Mouse (Mus musculus): Measurements from ENCODE around the gene Spp1. TPM values are rescaled to one million over a fixed set of nuclear protein-coding genes. Genes with fewer than 3 reads are reported as not detected.

Gene Spp1
- polyA plus RNA-seq, 1 experiment from 2014 or later, result 11.1 TPM

DNA sequence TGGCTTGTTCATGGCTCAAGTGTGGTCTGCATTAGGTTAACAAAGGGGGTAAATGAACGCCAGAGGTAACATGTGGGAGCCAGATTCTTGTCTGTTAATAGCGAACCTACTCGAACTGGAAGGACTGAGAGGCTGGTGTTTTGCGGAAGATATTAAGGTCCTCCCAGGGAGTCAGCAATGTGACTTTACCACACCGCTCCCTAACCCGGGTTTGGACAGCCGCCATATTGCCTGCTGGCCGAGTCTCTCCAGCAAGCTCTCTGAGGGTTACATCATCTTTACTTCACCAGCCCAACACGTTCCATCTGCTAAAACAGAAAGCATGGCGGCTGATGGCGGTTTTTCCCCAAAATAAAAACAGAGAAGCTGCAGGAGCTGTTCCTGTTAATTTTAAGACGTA, 30.8 kb downstream of the Spp1 start:
- Histone ChIP-seq H3K4me3 (no peak overlapping the region), H3K4me1 (0 out of 2 replicates have a peak, but pooled peaks cover 13% of the 10 kb centered on the region), H3K9me3 (no peaks in the 10 kb centered on the region), H3K9ac (no peak overlapping the region), H3K4me2 (replicated peaks) (no peak overlapping the region), H3K27me3 (no peaks in the 10 kb centered on the region), H3K36me3 (peaks cover 66% of the 10 kb centered on the region), H3K27ac (no peak overlapping the region)
- peak; percentile 52 for ATAC-seq (ENCODE audit: low FRiP score, low read depth)
- 65% methylated on average over 12 of the region's 12 CpGs for WGBS

DNA sequence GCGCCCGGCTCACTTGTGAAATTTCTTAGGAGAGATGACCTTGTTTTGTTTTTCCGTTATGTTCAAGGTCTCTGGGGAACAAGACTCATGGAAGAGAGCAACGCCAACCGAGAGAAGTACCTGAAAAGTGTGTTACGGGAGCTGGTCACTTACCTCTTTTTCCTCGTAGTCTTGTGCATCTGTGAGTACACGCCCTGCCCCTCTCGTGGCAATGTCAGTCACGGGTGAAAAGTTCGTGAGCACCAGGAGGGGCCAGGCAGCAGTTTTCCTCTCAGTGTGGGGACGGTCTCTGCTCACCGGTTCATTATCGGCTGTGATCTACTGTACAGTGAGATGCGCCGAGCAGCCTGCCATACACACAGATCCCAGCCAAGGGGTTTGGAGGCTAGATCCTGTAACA, 31.9 kb downstream of the Spp1 start:
- ATAC-seq (ENCODE audit: low FRiP score, low read depth), result no peak
- H3K27ac ChIP-seq, result no peak overlapping the region
- 0 out of 2 replicates have a peak, but pooled peaks cover 7% of the 10 kb centered on the region for H3K4me1 ChIP-seq
- WGBS, result 95% methylated on average over 16 of the region's 16 CpGs
- H3K4me3 ChIP-seq, result no peak overlapping the region
- no peaks in the 10 kb centered on the region for H3K27me3 ChIP-seq
- H3K4me2 ChIP-seq (replicated peaks), result no peak overlapping the region
- H3K9me3 ChIP-seq, result no peaks in the 10 kb centered on the region
- H3K36me3 ChIP-seq, result peaks cover 76% of the 10 kb centered on the region
- H3K9ac ChIP-seq, result no peak overlapping the region

DNA sequence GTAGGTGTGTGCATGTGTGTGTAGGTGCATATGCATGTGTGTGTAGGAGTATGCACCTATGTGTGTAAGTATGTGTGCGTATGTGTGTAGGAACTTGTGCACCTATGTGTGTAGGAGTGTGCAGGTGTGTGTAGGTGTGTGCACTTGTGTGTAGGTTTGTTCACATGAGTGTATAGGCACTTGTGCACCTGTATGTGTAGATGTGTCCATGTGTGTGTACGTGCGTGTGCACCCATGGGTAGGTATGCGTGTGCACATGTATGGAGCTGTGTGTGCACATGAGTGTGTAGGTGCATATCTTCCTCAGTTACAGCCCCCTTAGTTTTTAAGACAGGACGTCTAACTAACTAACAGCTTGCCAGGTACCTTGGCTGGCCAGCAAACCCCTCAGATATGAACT, 33.7 kb downstream of the Spp1 start:
- Histone ChIP-seq H3K27ac (no peak overlapping the region), H3K4me1 (no peaks in the 10 kb centered on the region), H3K9me3 (no peaks in the 10 kb centered on the region), H3K9ac (no peak overlapping the region), H3K4me2 (replicated peaks) (no peak overlapping the region), H3K36me3 (peaks cover 80% of the 10 kb centered on the region), H3K4me3 (no peak overlapping the region), H3K27me3 (no peaks in the 10 kb centered on the region)
- WGBS, result 89% methylated on average over 5 of the region's 5 CpGs
- no peak for ATAC-seq (ENCODE audit: low FRiP score, low read depth)

DNA sequence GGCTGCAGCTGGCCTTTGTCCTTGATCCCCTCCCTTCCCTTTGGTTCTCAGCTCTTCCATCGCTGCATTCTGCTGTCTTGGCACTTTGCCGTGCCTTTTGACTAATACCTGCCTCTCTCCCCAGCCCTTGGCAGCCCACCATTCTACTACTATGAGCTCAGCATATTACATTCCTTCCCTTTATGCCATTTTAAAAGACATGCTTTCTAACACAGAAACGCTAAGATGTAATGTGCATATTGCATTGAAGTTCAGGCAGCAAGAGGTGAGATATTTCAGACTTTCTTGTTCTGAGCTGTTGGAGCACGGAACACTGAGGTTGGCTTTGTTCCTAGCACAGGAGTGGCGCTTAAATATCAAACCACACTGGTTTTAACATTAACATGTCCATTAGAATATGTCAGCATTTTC, 36.1 kb downstream of the Spp1 start:
- WGBS, result 87% methylated on average over 5 of the region's 5 CpGs
- ATAC-seq (ENCODE audit: low FRiP score, low read depth), result no peak
- Histone ChIP-seq H3K4me2 (replicated peaks) (no peak overlapping the region), H3K27me3 (no peaks in the 10 kb centered on the region), H3K9ac (no peak overlapping the region), H3K4me1 (no peaks in the 10 kb centered on the region), H3K9me3 (no peaks in the 10 kb centered on the region), H3K4me3 (no peak overlapping the region), H3K36me3 (peaks cover 58% of the 10 kb centered on the region), H3K27ac (no peak overlapping the region)

DNA sequence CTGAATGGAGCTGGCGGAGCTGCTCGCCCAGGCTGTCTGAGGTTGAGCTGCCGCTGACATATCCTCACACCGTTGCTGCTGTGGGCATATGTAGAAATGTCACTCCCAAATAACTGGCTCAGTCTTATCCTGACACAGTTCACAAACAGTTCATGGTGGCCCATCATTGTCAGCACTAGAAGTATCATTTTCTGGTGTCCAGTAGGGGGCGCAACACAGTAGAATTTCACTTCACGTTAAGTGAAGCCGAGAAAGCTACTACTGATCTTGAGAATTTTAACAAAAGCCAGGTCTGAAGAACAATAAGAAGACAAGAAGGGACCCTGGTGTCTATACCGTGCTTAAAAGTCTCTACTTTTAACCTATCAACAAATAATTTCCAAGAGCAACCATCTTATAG, 37.5 kb downstream of the Spp1 start:
- ATAC-seq (ENCODE audit: low FRiP score, low read depth), result no peak
- 96% methylated on average over 8 of the region's 8 CpGs for WGBS
- H3K27ac ChIP-seq, result no peak overlapping the region
- no peaks in the 10 kb centered on the region for H3K9me3 ChIP-seq
- peaks cover 52% of the 10 kb centered on the region for H3K36me3 ChIP-seq
- H3K4me1 ChIP-seq, result no peaks in the 10 kb centered on the region
- no peak overlapping the region for H3K4me2 ChIP-seq (replicated peaks)
- no peak overlapping the region for H3K4me3 ChIP-seq
- H3K27me3 ChIP-seq, result no peaks in the 10 kb centered on the region
- H3K9ac ChIP-seq, result no peak overlapping the region

DNA sequence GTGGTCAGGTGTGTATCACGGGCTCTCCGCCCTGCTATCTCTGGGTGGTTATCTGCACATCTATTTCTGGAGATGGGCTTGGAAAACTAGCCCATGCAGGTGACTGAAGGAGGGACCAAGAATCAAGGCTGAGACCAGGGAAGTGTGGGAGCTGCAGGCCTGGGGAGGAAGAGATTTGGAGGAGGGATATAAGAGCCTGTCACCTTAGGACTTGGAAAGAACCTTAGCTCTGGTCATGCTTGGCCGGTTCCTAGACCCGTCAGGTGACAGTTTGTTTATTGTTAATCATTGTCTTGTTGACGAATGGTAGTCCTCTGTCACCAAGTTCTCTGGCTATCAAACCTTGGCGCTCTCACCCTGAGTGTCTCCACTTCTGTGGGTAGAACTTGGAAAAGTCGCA, 45.4 kb downstream of the Spp1 start:
- WGBS, result 89% methylated on average over 7 of the region's 7 CpGs
- Histone ChIP-seq H3K9ac (no peak overlapping the region), H3K27ac (no peak overlapping the region), H3K9me3 (no peaks in the 10 kb centered on the region), H3K4me3 (no peak overlapping the region), H3K4me1 (no peaks in the 10 kb centered on the region), H3K4me2 (replicated peaks) (no peak overlapping the region), H3K27me3 (no peaks in the 10 kb centered on the region), H3K36me3 (peaks cover 74% of the 10 kb centered on the region)
- no peak for ATAC-seq (ENCODE audit: low FRiP score, low read depth)

DNA sequence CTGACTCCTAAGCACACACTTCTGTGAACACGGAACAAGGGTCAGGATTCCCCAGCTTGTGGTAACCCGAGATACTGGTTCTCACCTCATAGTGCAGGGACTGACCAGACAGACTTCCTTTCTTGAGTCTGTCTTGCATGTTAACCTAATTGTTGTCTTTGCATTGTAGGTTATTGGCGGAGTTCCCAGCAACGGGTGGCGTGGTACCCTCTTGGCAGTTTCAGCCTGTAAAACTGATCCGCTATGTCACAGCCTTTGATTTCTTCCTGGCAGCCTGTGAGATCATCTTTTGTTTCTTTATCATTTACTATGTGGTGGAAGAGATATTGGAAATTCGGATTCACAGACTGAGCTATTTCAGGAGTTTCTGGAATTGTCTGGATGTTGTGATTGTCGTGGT, 47.9 kb downstream of the Spp1 start:
- Histone ChIP-seq H3K27ac (no peak overlapping the region), H3K4me2 (replicated peaks) (no peak overlapping the region), H3K4me3 (no peak overlapping the region), H3K4me1 (no peaks in the 10 kb centered on the region), H3K9me3 (no peaks in the 10 kb centered on the region), H3K9ac (no peak overlapping the region), H3K36me3 (peaks cover 84% of the 10 kb centered on the region), H3K27me3 (no peaks in the 10 kb centered on the region)
- WGBS, result 86% methylated on average over 8 of the region's 8 CpGs
- no peak for ATAC-seq (ENCODE audit: low FRiP score, low read depth)

Other genes starting within 250 kb of the Spp1 start
- gene Dmp1, start 232.5 kb upstream of the Spp1 start, polyA plus RNA-seq (2015; fragmentation: Nextera tagmentation; extraction: Ambion mirVana), result 0.41 and 1.2 TPM in 2 replicates
- gene Ibsp, start 135.9 kb upstream of the Spp1 start, polyA plus RNA-seq (2015; fragmentation: Nextera tagmentation; extraction: Ambion mirVana), result 18.5 and 21.7 TPM in 2 replicates
- gene Mepe, start 109.8 kb upstream of the Spp1 start, polyA plus RNA-seq (2015; fragmentation: Nextera tagmentation; extraction: Ambion mirVana), result not detected in 2 replicates
- gene Pkd2, start 24.3 kb downstream of the Spp1 start, polyA plus RNA-seq (2015; fragmentation: Nextera tagmentation; extraction: Ambion mirVana), result 22.6 and 22.7 TPM in 2 replicates
- gene BC005561, start 73.2 kb downstream of the Spp1 start, polyA plus RNA-seq (2015; fragmentation: Nextera tagmentation; extraction: Ambion mirVana), result 14.6 and 16.3 TPM in 2 replicates

Measured in limb, embryonic 13.5 days (tissue).